Comparison of ENCODE assay signal across 19 mouse cellular contexts in genomic region chr16:32981405-32981804, GRCm38 (mm10).
"Had no signal": no experiment of that assay in that cellular context is flagged by ENCODE, and none has a peak within 500 bp of the region (broad histone marks: within the 10 kb centered on the region; RNA-seq: fewer than 3 reads in every experiment).

No protein-coding gene starts in this region.

- DNase-seq: lung, adult 18-20 months; lung, embryonic 14.5 days; lung, postnatal 10 days; lung, postnatal 4 days; midbrain, embryonic 14.5 days; retina, postnatal 1 day; right cerebral cortex, adult 18-20 months; right cerebral cortex, postnatal 25 days; right cerebral cortex, postnatal 4 days; spleen, adult 18-20 months; thymus, adult 18-20 months; thymus, postnatal 14 days; thymus, postnatal 36 days had no signal

- H3K4me1 ChIP-seq: midbrain, embryonic 10.5 days; midbrain, embryonic 12.5 days; neural tube, embryonic 13.5 days; neural tube, embryonic 15.5 days had no signal

- H3K9me3 ChIP-seq: midbrain, embryonic 10.5 days; midbrain, embryonic 12.5 days; neural tube, embryonic 13.5 days; neural tube, embryonic 15.5 days had no signal

- H3K9ac ChIP-seq: lung, embryonic 14.5 days; midbrain, embryonic 12.5 days; neural tube, embryonic 13.5 days; neural tube, embryonic 15.5 days had no signal

- ATAC-seq: midbrain, embryonic 16.5 days had no signal

- H3K4me2 ChIP-seq: lung, embryonic 14.5 days; midbrain, embryonic 12.5 days; neural tube, embryonic 13.5 days; neural tube, embryonic 15.5 days had no signal

- H3K27me3 ChIP-seq: midbrain, embryonic 12.5 days; neural tube, embryonic 13.5 days; neural tube, embryonic 15.5 days had no signal

- H3K27ac ChIP-seq: midbrain, embryonic 10.5 days; midbrain, embryonic 12.5 days; neural tube, embryonic 13.5 days; neural tube, embryonic 15.5 days had no signal

- H3K4me3 ChIP-seq: midbrain, embryonic 10.5 days; midbrain, embryonic 12.5 days; myocyte; neural tube, embryonic 13.5 days; neural tube, embryonic 15.5 days had no signal
